Mouse (Mus musculus): ENCODE measurements around the gene Fastk. TPM values are rescaled to one million over a fixed set of nuclear protein-coding genes. Genes with fewer than 3 reads are reported as not detected.
A peak's percentile ranks its signal among the peaks of the same experiment; 100 is the strongest.

Fastk gene
- polyA plus RNA-seq, 1 experiment from 2014 or later: 158 TPM

DNA sequence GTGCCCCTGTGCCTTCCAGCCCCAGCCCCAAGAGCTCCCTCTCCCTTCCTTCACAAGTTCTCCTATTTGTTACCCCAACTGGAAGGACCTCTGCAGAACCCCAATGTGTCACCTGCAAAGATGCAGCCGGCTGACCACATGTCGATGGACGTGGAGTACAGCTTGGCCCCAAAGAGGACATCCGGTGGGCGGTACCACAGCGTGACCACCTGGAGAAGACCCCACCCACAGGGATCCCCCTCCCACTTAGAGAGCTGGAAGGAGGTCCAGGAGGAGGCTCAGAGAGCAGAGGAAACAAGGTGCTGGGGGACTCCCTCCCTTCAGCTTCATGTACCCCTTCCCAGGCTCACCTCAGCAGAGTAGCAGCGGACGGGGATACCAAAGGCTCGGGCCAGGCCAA is 24.7 kb downstream of the Fastk start:
- peaks cover 2% of the 10 kb centered on the region; the same call in 1 of the 2 replicates for H3K36me3 ChIP-seq (ENCODE audit: control insufficient read depth, insufficient read depth, low read length)
- H3K4me2 ChIP-seq: no peak overlapping the region
- H3K4me3 ChIP-seq (ENCODE audit: low read depth, low read length): no peak overlapping the region
- no peaks in the 10 kb centered on the region for H3K9me3 ChIP-seq (replicated peaks; ENCODE audit: control insufficient read depth, low read length)
- 87% methylated on average over 9 of the region's 9 CpGs for WGBS (ENCODE audit: insufficient replicate concordance)
- no peak overlapping the region for H3K27ac ChIP-seq (ENCODE audit: low read depth, low read length)
- ATAC-seq (replicated peaks; ENCODE audit: insufficient number of reproducible peaks, low FRiP score, low TSS enrichment): no peak
- peaks cover 11% of the 10 kb centered on the region for H3K4me1 ChIP-seq (ENCODE audit: control insufficient read depth, insufficient read depth, low read length)
- no peaks in the 10 kb centered on the region for H3K27me3 ChIP-seq (ENCODE audit: control insufficient read depth, insufficient read depth, low read length)
- no peak overlapping the region for H3K9ac ChIP-seq (ENCODE audit: low read depth, low read length)

DNA sequence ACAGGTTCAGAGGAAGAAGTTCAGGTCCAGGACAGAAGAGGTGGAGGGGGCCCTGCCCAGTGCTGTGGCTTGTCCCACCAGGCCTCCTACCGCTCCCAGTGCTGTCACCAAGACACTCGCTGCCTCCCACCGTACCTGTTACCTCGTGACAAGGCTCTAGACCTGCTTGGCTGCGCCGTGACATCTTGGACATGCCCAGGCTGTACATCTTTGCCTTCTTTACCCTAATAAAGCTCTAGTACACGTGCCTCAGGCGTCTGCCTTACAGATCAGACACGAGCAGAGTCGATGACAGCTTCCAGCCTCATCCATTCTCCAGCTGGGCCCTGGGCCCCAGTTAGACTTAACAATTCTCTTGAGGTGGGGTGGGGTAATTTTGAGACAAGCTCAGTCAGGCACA is 27.5 kb downstream of the Fastk start:
- no peak overlapping the region for H3K4me2 ChIP-seq
- WGBS (ENCODE audit: insufficient replicate concordance): 77% methylated on average over 10 of the region's 10 CpGs
- H3K9ac ChIP-seq (ENCODE audit: low read depth, low read length): no peak overlapping the region

DNA sequence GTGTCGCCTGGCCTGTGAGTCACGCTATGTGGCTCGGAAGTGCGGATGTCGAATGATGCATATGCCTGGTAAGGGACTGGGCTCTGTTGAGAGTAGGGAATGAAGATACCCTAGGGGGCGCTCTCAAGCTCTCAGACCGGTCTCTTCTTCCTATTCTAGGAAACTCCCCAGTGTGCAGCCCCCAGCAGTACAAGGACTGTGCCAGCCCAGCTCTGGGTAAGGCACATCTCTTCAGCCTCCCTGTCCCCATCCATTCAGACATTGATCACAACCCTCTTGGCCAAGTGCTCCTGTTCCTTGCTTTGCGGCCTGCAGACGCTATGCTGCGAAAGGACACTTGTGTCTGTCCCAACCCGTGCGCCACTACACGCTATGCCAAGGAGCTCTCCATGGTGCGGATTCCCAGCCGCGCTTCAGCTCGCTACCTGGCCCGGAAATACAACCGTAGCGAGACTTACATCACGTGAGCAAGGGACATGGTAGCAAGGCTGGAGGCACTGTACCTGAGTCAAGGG is 28.8 kb downstream of the Fastk start:
- peak; percentile 37 for ATAC-seq (replicated peaks; ENCODE audit: insufficient number of reproducible peaks, low FRiP score, low TSS enrichment)
- 4% methylated on average over 21 of the region's 21 CpGs for WGBS (ENCODE audit: insufficient replicate concordance)
- Histone ChIP-seq H3K4me3 (ENCODE audit: low read depth, low read length) (no peak overlapping the region), H3K36me3 (ENCODE audit: control insufficient read depth, insufficient read depth, low read length) (peaks cover 2% of the 10 kb centered on the region; the same call in 1 of the 2 replicates), H3K9me3 (replicated peaks; ENCODE audit: control insufficient read depth, low read length) (no peaks in the 10 kb centered on the region), H3K27ac (ENCODE audit: low read depth, low read length) (no peak overlapping the region), H3K27me3 (ENCODE audit: control insufficient read depth, insufficient read depth, low read length) (peaks cover 14% of the 10 kb centered on the region), H3K9ac (ENCODE audit: low read depth, low read length) (no peak overlapping the region), H3K4me2 (peak overlapping the region; percentile 30), H3K4me1 (ENCODE audit: control insufficient read depth, insufficient read depth, low read length) (0 out of 2 replicates have a peak, but pooled peaks cover 3% of the 10 kb centered on the region)

More for the DNA sequence above, 27.5 kb downstream of the Fastk start:
- no peaks in the 10 kb centered on the region for H3K9me3 ChIP-seq (replicated peaks; ENCODE audit: control insufficient read depth, low read length)
- peaks cover 4% of the 10 kb centered on the region; the same call in 1 of the 2 replicates for H3K4me1 ChIP-seq (ENCODE audit: control insufficient read depth, insufficient read depth, low read length)
- H3K4me3 ChIP-seq (ENCODE audit: low read depth, low read length): no peak overlapping the region
- H3K36me3 ChIP-seq (ENCODE audit: control insufficient read depth, insufficient read depth, low read length): peaks cover 2% of the 10 kb centered on the region; the same call in 1 of the 2 replicates
- no peak for ATAC-seq (replicated peaks; ENCODE audit: insufficient number of reproducible peaks, low FRiP score, low TSS enrichment)
- H3K27me3 ChIP-seq (ENCODE audit: control insufficient read depth, insufficient read depth, low read length): peaks cover 14% of the 10 kb centered on the region
- no peak overlapping the region for H3K27ac ChIP-seq (ENCODE audit: low read depth, low read length)

DNA sequence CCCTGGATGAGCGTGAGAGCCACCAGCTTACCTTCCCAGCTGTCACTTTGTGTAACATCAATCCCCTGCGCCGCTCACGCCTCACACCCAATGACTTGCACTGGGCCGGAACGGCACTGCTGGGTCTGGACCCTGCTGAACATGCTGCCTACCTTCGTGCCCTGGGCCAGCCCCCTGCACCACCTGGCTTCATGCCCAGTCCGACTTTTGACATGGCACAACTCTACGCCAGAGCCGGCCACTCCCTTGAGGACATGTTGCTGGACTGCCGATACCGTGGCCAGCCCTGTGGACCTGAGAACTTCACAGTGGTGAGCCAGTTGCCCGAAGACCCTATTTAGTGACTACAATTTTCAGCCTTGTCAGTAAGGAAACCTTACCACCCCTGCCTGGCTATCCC is 31.1 kb downstream of the Fastk start:
- Histone ChIP-seq H3K4me1 (ENCODE audit: control insufficient read depth, insufficient read depth, low read length) (0 out of 2 replicates have a peak, but pooled peaks cover 3% of the 10 kb centered on the region), H3K9ac (ENCODE audit: low read depth, low read length) (no peak overlapping the region), H3K27ac (ENCODE audit: low read depth, low read length) (no peak overlapping the region), H3K4me3 (ENCODE audit: low read depth, low read length) (no peak overlapping the region), H3K27me3 (ENCODE audit: control insufficient read depth, insufficient read depth, low read length) (peaks cover 14% of the 10 kb centered on the region), H3K9me3 (replicated peaks; ENCODE audit: control insufficient read depth, low read length) (no peaks in the 10 kb centered on the region), H3K36me3 (ENCODE audit: control insufficient read depth, insufficient read depth, low read length) (no peaks in the 10 kb centered on the region), H3K4me2 (no peak overlapping the region)
- ATAC-seq (replicated peaks; ENCODE audit: insufficient number of reproducible peaks, low FRiP score, low TSS enrichment): no peak
- WGBS (ENCODE audit: insufficient replicate concordance): 77% methylated on average over 13 of the region's 13 CpGs

DNA sequence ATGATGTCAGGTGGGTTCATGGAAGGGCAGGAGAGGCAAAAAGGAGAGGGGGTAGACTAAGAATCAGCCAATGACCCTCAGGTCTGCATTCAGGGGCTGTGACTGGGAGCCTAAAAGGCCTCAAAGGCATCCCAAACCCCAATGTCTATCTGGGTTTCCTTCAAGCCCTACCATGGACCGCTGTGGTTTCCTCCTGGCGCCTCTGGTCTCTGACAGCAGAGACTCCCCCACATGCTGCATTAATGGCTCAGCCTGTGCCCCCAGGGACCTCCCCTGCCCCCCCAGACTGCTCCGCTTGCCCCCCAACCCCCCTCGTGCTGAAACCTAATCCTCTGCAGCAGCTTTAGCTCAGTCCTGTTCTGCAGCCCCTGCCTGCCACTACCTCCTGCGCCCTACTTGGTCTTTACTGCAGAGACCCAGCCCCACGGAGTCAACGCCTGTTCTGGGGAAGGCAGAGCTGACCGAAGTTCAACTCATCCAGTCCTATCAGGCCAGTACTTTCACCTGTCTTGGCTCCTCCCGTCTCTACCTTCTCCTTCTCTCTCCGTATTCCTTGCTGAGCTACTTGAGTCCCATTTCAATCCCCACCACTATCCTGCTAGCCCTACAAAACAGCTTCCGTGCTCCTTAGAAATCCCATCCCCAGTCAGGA is 31.9 kb downstream of the Fastk start, which contains the start of gene Asic3:
Gene Asic3 (plus strand): TSS at position 351 of the 652 bp plus-strand sequence.
- Histone ChIP-seq H3K4me2 (no peak within 1 kb of the TSS), H3K36me3 (ENCODE audit: control insufficient read depth, insufficient read depth, low read length) (no peaks in the 10 kb centered on the region), H3K4me3 (ENCODE audit: low read depth, low read length) (no peak within 1 kb of the TSS), H3K9me3 (replicated peaks; ENCODE audit: control insufficient read depth, low read length) (no peaks in the 10 kb centered on the region), H3K4me1 (ENCODE audit: control insufficient read depth, insufficient read depth, low read length) (0 out of 2 replicates have a peak, but pooled peaks cover 3% of the 10 kb centered on the region), H3K27me3 (ENCODE audit: control insufficient read depth, insufficient read depth, low read length) (peaks cover 14% of the 10 kb centered on the region), H3K27ac (ENCODE audit: low read depth, low read length) (no peak within 1 kb of the TSS), H3K9ac (ENCODE audit: low read depth, low read length) (no peak within 1 kb of the TSS)
- WGBS (ENCODE audit: insufficient replicate concordance): 39% methylated on average over 11 of the region's 11 CpGs
- ATAC-seq (replicated peaks; ENCODE audit: insufficient number of reproducible peaks, low FRiP score, low TSS enrichment): no peak

DNA sequence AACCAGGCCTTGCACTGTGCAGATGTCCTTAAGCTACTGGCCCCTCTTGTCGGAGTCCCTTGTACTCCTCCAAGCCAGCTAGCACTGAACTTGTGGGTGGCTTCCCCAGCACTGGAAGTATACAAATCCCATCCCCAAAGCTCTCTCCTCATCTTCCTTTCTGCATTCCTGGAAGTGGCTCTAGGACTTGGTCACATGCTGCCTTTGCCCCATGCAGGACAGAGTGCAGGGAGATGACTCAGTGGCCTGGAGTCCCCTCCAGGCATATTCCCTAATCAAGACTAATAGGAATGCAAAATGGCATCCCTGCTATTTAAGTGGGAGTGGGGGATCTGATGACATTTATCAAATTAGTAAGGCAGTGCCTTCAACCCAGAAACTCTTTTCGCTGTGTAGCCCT is 33.0 kb downstream of the Fastk start:
- Histone ChIP-seq H3K4me3 (ENCODE audit: low read depth, low read length) (no peak overlapping the region), H3K4me1 (ENCODE audit: control insufficient read depth, insufficient read depth, low read length) (0 out of 2 replicates have a peak, but pooled peaks cover 3% of the 10 kb centered on the region), H3K27ac (ENCODE audit: low read depth, low read length) (no peak overlapping the region), H3K9me3 (replicated peaks; ENCODE audit: control insufficient read depth, low read length) (no peaks in the 10 kb centered on the region), H3K27me3 (ENCODE audit: control insufficient read depth, insufficient read depth, low read length) (peaks cover 14% of the 10 kb centered on the region), H3K9ac (ENCODE audit: low read depth, low read length) (no peak overlapping the region), H3K4me2 (no peak overlapping the region), H3K36me3 (ENCODE audit: control insufficient read depth, insufficient read depth, low read length) (no peaks in the 10 kb centered on the region)
- WGBS (ENCODE audit: insufficient replicate concordance): 75% methylated on average over 2 of the region's 2 CpGs
- no peak for ATAC-seq (replicated peaks; ENCODE audit: insufficient number of reproducible peaks, low FRiP score, low TSS enrichment)

DNA sequence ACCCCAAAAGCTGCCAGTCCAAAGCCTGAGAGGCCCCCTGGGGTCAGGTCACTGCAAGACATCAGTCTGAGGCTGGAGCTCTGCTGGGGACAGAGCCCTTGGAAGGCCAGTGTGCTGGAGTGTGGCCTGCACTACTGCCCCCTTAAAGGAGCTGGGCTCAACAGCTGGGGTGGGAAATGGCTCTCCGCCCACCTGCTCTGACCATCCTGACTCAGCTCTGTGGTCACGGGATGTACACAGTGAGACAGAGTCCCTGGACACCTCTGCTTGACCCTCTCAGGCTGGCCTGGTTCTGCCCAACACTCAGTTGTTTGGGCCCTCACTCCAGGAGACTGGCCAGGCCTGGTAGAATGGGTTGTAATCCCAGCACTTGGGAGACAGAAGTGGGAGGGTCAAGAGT is 35.6 kb downstream of the Fastk start:
- Histone ChIP-seq H3K27ac (ENCODE audit: low read depth, low read length) (no peak overlapping the region), H3K4me3 (ENCODE audit: low read depth, low read length) (no peak overlapping the region), H3K36me3 (ENCODE audit: control insufficient read depth, insufficient read depth, low read length) (peaks cover 6% of the 10 kb centered on the region; the same call in 1 of the 2 replicates), H3K4me2 (no peak overlapping the region), H3K27me3 (ENCODE audit: control insufficient read depth, insufficient read depth, low read length) (peaks cover 11% of the 10 kb centered on the region), H3K4me1 (ENCODE audit: control insufficient read depth, insufficient read depth, low read length) (no peaks in the 10 kb centered on the region), H3K9ac (ENCODE audit: low read depth, low read length) (no peak overlapping the region), H3K9me3 (replicated peaks; ENCODE audit: control insufficient read depth, low read length) (no peaks in the 10 kb centered on the region)
- WGBS (ENCODE audit: insufficient replicate concordance): 69% methylated on average over 2 of the region's 2 CpGs
- ATAC-seq (replicated peaks; ENCODE audit: insufficient number of reproducible peaks, low FRiP score, low TSS enrichment): no peak

DNA sequence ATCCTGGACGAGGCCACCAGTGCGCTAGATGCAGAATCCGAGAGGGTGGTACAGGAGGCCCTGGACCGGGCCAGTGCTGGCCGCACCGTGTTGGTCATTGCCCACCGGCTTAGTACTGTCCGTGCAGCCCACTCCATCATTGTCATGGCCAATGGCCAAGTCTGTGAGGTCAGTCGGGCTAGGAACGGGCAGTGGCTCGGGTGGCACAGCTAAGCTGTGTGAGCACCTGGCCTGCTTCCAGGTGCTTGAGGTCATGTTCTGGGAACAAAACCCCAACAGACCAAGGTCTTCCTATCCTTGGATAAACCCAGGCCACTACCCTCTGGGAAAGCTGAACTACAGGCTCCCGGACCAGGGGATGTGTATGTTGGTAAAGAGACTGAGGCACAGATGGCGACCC is 36.4 kb downstream of the Fastk start:
- H3K4me2 ChIP-seq: no peak overlapping the region
- H3K4me1 ChIP-seq (ENCODE audit: control insufficient read depth, insufficient read depth, low read length): no peaks in the 10 kb centered on the region
- H3K27me3 ChIP-seq (ENCODE audit: control insufficient read depth, insufficient read depth, low read length): peaks cover 3% of the 10 kb centered on the region
- H3K36me3 ChIP-seq (ENCODE audit: control insufficient read depth, insufficient read depth, low read length): peaks cover 6% of the 10 kb centered on the region; the same call in 1 of the 2 replicates
- WGBS (ENCODE audit: insufficient replicate concordance): 92% methylated on average over 13 of the region's 13 CpGs
- H3K9ac ChIP-seq (ENCODE audit: low read depth, low read length): no peak overlapping the region
- no peaks in the 10 kb centered on the region for H3K9me3 ChIP-seq (replicated peaks; ENCODE audit: control insufficient read depth, low read length)
- no peak overlapping the region for H3K4me3 ChIP-seq (ENCODE audit: low read depth, low read length)
- ATAC-seq (replicated peaks; ENCODE audit: insufficient number of reproducible peaks, low FRiP score, low TSS enrichment): no peak
- no peak overlapping the region for H3K27ac ChIP-seq (ENCODE audit: low read depth, low read length)

Data from heart, embryonic 11.5 days (tissue).